Mouse (Mus musculus) hindbrain, embryonic 11.5 days (tissue): ENCODE measurements around the gene Tango2. TPM values are rescaled to one million over a fixed set of nuclear protein-coding genes. Genes with fewer than 3 reads are reported as not detected.

Experiments
- microRNA counts: library from miRNA; unstranded; fragments of <30 nt; microRNA quantifications from one replicate; lab custom pipeline; 2015
- polyA plus RNA-seq: library from polyadenylated mRNA; unstranded; fragments of >200 nt; fragmentation: Nextera tagmentation; extraction: Ambion mirVana; gene quantifications from 2 replicates; pipeline ENCODE4 v1.2.1, GENCODE M21; 2014

The Tango2 gene
- polyA plus RNA-seq, 1 experiment from 2014 or later: 54.0 TPM

MicroRNA genes within 50 kb of the gene (microRNA counts, 519-probe panel; counts per million panel counts)
- microRNA mmu-miR-1306 (lab: Ali Mortazavi, UCI) (not detected), microRNA mmu-miR-185 (lab: Ali Mortazavi, UCI) (4,022 counts per million, percentile 36 among the panel's probes with 10 or more counts)

Other genes starting within 250 kb of the Tango2 start
- 3.3 and 3.4 TPM in 2 replicates for gene Rtn4r, start 220.5 kb downstream of the Tango2 start, polyA plus RNA-seq
- gene Ccdc188, start 130.2 kb downstream of the Tango2 start, polyA plus RNA-seq: not detected in 2 replicates
- 7.5 and 8.3 TPM in 2 replicates for gene Zdhhc8, start 113.0 kb downstream of the Tango2 start, polyA plus RNA-seq
- 77.0 and 85.0 TPM in 2 replicates for gene Trmt2a, start 99.4 kb downstream of the Tango2 start, polyA plus RNA-seq
- gene Ranbp1, start 99.4 kb downstream of the Tango2 start, polyA plus RNA-seq: 1,115 and 1,160 TPM in 2 replicates
- 1.4 and 1.6 TPM in 2 replicates for gene Gm49776, start 89.8 kb downstream of the Tango2 start, polyA plus RNA-seq
- gene Dgcr8, start 58.9 kb downstream of the Tango2 start, polyA plus RNA-seq: 36.3 and 36.7 TPM in 2 replicates
- 59.2 and 62.0 TPM in 2 replicates for gene Arvcf, start 79 bp upstream of the Tango2 start, polyA plus RNA-seq
- 22.2 and 23.8 TPM in 2 replicates for gene Txnrd2, start 78.3 kb upstream of the Tango2 start, polyA plus RNA-seq
- gene Comt, start 78.7 kb upstream of the Tango2 start, polyA plus RNA-seq: 49.6 and 53.9 TPM in 2 replicates
- gene Gnb1l, start 150.6 kb upstream of the Tango2 start, polyA plus RNA-seq: 13.0 and 14.9 TPM in 2 replicates
- gene Rtl10, start 150.8 kb upstream of the Tango2 start, polyA plus RNA-seq: 1.8 and 3.0 TPM in 2 replicates
- gene Tbx1, start 242.6 kb upstream of the Tango2 start, polyA plus RNA-seq: 6.4 and 7.4 TPM in 2 replicates